7 mouse cellular contexts compared by ENCODE assay signal in the genomic region with DNA sequence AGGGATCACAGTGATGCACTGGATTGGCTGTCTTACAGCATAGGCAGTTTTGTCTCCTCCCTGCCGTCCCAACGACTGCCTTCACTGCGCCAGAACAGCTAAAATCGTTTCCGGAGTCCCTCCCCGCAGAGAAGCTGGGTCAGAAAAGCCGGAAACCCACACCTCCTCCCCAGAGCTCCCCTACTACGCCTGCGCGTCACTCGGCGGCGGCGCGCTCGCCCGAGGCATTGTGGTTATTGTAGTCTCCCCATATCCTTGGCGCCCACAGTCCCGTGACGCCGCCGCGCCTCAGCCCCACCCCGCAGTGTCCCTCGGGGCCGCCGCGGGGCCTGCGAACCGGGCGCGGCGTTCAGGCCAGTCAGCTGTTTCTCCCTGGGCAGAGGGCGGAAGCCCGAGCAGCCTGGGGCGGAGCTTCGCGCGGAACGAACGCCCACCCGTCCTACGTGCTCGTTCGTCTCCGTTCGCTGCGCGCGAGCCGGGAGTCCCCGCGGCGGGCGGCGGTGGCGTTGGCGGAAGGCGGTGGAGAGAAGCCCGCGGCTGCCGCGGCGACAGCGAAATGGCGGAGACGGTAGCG. TPM values are rescaled to one million over a fixed set of nuclear protein-coding genes. Genes with fewer than 3 reads are reported as not detected.
DNase-seq lines count a peak whose midpoint lies in the region; ATAC-seq and TF ChIP-seq lines count a peak whose summit lies in the region.

A gene (plus strand): TSS at position 256 of the 574 bp plus-strand sequence.

- H3K4me1 ChIP-seq in intestine, postnatal 0 days (replicated peaks; ENCODE audit: control insufficient read depth, insufficient read depth, low read length), result no peaks in the 10 kb centered on the region
- H3K4me1 ChIP-seq in midbrain, embryonic 12.5 days, result peaks cover 7% of the 10 kb centered on the region
- H3K4me1 ChIP-seq in small intestine, adult 2 months (ENCODE audit: control insufficient read depth, insufficient read depth, insufficient read length, low read length), result no peaks in the 10 kb centered on the region

- H3K27me3 ChIP-seq in intestine, postnatal 0 days (replicated peaks; ENCODE audit: control insufficient read depth, insufficient read depth, low read length), result no peaks in the 10 kb centered on the region
- no peaks in the 10 kb centered on the region for H3K27me3 ChIP-seq in midbrain, embryonic 12.5 days
- no peaks in the 10 kb centered on the region for H3K27me3 ChIP-seq in small intestine, adult 2 months (ENCODE audit: control insufficient read depth, insufficient read depth, low read length)

- H3K4me3 ChIP-seq in intestine, postnatal 0 days (ENCODE audit: low read depth, low read length), result peak within 1 kb of the TSS; percentile 79
- peak within 1 kb of the TSS; percentile 88 for H3K4me3 ChIP-seq in midbrain, embryonic 12.5 days
- peak within 1 kb of the TSS; percentile 94 for H3K4me3 ChIP-seq in small intestine, adult 2 months (ENCODE audit: low read depth, low read length)

- intact Hi-C loops in left cerebral cortex, postnatal 4 days (cut with DNase I), result loop anchor here (5.0 kb wide), 1 partner anchor 165 kb away; no protein-coding TSS in a partner anchor

- H3K9me3 ChIP-seq in intestine, postnatal 0 days (ENCODE audit: control insufficient read depth), result no peaks in the 10 kb centered on the region
- no peaks in the 10 kb centered on the region for H3K9me3 ChIP-seq in midbrain, embryonic 12.5 days

- H3K9ac ChIP-seq in intestine, postnatal 0 days (ENCODE audit: low read depth, low read length), result peak within 1 kb of the TSS; percentile 92
- H3K9ac ChIP-seq in midbrain, embryonic 12.5 days (replicated peaks), result peak within 1 kb of the TSS; percentile 83

- ATAC-seq in intestine, postnatal 0 days, result peak; percentile 98
- peak; percentile 95 for ATAC-seq in midbrain, embryonic 12.5 days (ENCODE audit: low FRiP score, low read depth)

- peak; percentile 1; the same call in 1 of the 2 replicates for TF ChIP-seq CTCF in intestine, postnatal 0 days (IDR thresholded peaks at IDR 0.05; ENCODE audit: low read depth)
- no peak for TF ChIP-seq CTCF in small intestine, adult 2 months (IDR thresholded peaks at IDR 0.05; ENCODE audit: extremely low read depth, insufficient read length, insufficient replicate concordance, low read depth, low read length)

- H3K4me2 ChIP-seq in intestine, postnatal 0 days (replicated peaks; ENCODE audit: low read depth), result peak within 1 kb of the TSS; percentile 76
- peak within 1 kb of the TSS; percentile 59 for H3K4me2 ChIP-seq in midbrain, embryonic 12.5 days (replicated peaks)

- no peaks in the 10 kb centered on the region for H3K36me3 ChIP-seq in intestine, postnatal 0 days (ENCODE audit: control insufficient read depth, insufficient read depth)
- H3K36me3 ChIP-seq in midbrain, embryonic 12.5 days, result no peaks in the 10 kb centered on the region
- H3K36me3 ChIP-seq in small intestine, adult 2 months (ENCODE audit: control insufficient read depth, insufficient read depth, low read length), result peaks cover 2% of the 10 kb centered on the region; the same call in 1 of the 2 replicates

- H3K27ac ChIP-seq in intestine, postnatal 0 days (ENCODE audit: low read depth, low read length), result peak within 1 kb of the TSS; percentile 98
- peak within 1 kb of the TSS; percentile 91 for H3K27ac ChIP-seq in midbrain, embryonic 12.5 days (replicated peaks)
- H3K27ac ChIP-seq in small intestine, adult 2 months (ENCODE audit: insufficient read depth, low read depth, low read length), result peak within 1 kb of the TSS; percentile 92

- WGBS in intestine, postnatal 0 days, result under 1% methylated on average over 68 of the region's 68 CpGs
- WGBS in midbrain, embryonic 12.5 days, result under 1% methylated on average over 56 of the region's 68 CpGs
- WGBS in small intestine, adult 2 months, result under 1% methylated on average over 68 of the region's 68 CpGs

- TF ChIP-seq POLR2A in small intestine, adult 2 months (IDR thresholded peaks at IDR 0.05; ENCODE audit: low read depth, low read length), result peak; percentile 74

- DNase-seq in adrenal gland, adult 8-10 months, result peak; percentile 99
- DNase-seq in embryo, embryonic 9.5 days (ENCODE audit: extremely low spot score), result peak; percentile 97
- no peak for DNase-seq in gonadal fat pad, adult 2 months (ENCODE audit: low read depth)
- DNase-seq in left cerebral cortex, postnatal 4 days, result peak; percentile 97

RNA-seq across cellular contexts. Expression of the gene that starts here (rescaled TPM):
- total RNA-seq in adrenal gland, adult 8-10 months (2022), result 100 to 1,000 TPM; 200 to 230 (median 204) TPM
- polyA plus RNA-seq in gonadal fat pad, adult 2 months (2012; rRNA removed), result 257 and 274 TPM in 2 replicates
- 599 and 615 TPM in 2 replicates for polyA plus RNA-seq in intestine, postnatal 0 days (2015; fragmentation: Nextera tagmentation; extraction: Ambion mirVana)
- total RNA-seq in left cerebral cortex, postnatal 4 days (2021), result 100 to 1,000 TPM; 164 to 170 TPM
- 217 and 220 TPM in 2 replicates for polyA plus RNA-seq in midbrain, embryonic 12.5 days (2016; fragmentation: Nextera tagmentation; extraction: Ambion mirVana)
- polyA plus RNA-seq in small intestine, adult 2 months (2012; rRNA removed), result 104 and 213 TPM in 2 replicates
